Mouse (Mus musculus) forebrain, postnatal 0 days (tissue): ENCODE measurements at regions not wholly inside any gene's neighbourhood (a gene's known extent, or its start where the extent isn't known, plus 50 kb on each side); places are given as distances from the start of the nearest gene placed in this dataset.

Experiments used
- ATAC-seq: fragments of 200-750 bp; cut with Nextera tagmentation; 2 replicates; pipeline ENCODE4 v1.8.0; 2017; ENCODE audit warnings: mild to moderate bottlenecking, moderate library complexity
- DNase-seq: peaks from one replicate; pipeline ENCODE4 v3.0.0-alpha.2; 2015
- H3K27ac ChIP-seq: fragments of 300-500 bp; sonication (generic); 2 replicates; pipeline ENCODE4 v1.5.1; 2014; ENCODE audit warnings: low read depth, mild to moderate bottlenecking, antibody characterized with exemption, low read length, moderate library complexity, mixed read lengths
- H3K27me3 ChIP-seq: fragments of 300-500 bp; sonication (generic); 2 replicates; pipeline ENCODE4 v1.6.1; 2014; ENCODE audit warnings: mild to moderate bottlenecking, low read length, mixed read lengths; ENCODE audit not compliant: insufficient read depth
- H3K36me3 ChIP-seq: fragments of 300-500 bp; sonication (generic); 2 replicates; pipeline ENCODE4 v1.6.1; 2014; ENCODE audit warnings: mild to moderate bottlenecking, moderate library complexity; ENCODE audit not compliant: insufficient read depth
- H3K4me1 ChIP-seq: fragments of 300-500 bp; sonication (generic); 2 replicates; pipeline ENCODE4 v1.6.1; 2014; ENCODE audit warnings: antibody characterized with exemption; ENCODE audit not compliant: insufficient read depth
- H3K4me2 ChIP-seq: fragments of 300-500 bp; sonication (generic); 2 replicates; pipeline ENCODE4 v1.6.1; 2014; ENCODE audit warnings: low read depth, mild to moderate bottlenecking, moderate library complexity
- H3K4me3 ChIP-seq: fragments of 300-500 bp; sonication (generic); 2 replicates; pipeline ENCODE4 v1.5.1; 2014; ENCODE audit warnings: low read depth, low read length, mixed read lengths
- H3K9ac ChIP-seq: fragments of 300-500 bp; sonication (generic); 2 replicates; pipeline ENCODE4 v1.6.1; 2014; ENCODE audit warnings: mild to moderate bottlenecking
- H3K9me3 ChIP-seq: fragments of 300-500 bp; sonication (generic); 2 replicates; pipeline ENCODE4 v1.6.1; 2016; ENCODE audit warnings: low read length
- CTCF ChIP-seq: sonication (generic); IDR thresholded peaks from 2 replicates; pipeline ENCODE4 v1.5.1; 2016; ENCODE audit warnings: antibody characterized with exemption, control low read depth, low read depth
- WGBS: fragments of 180-500 bp; shearing (Covaris S2); extraction: QIAGEN DNeasy Blood & Tissue Kit; methylation state at CpG from one replicate; pipeline ENCODE4 v1.1.7; 2014; 5-methylcytosine and 5-hydroxymethylcytosine counted together

- 22% methylated on average over 2 of the region's 2 CpGs for WGBS
- peak; percentile 4 for DNase-seq
These were observed 432.9 kb downstream of the Col11a1 start for GRCm38 (mm10) chr3:114463267-114463666.

GRCm38 (mm10) chr3:114463714-114464545 lies 433.6 kb downstream of the Col11a1 start:
- Histone ChIP-seq H3K9me3 (no peaks in the 10 kb centered on the region), H3K4me1 (peaks cover 5% of the 10 kb centered on the region; the same call in 1 of the 2 replicates), H3K4me2 (no peak overlapping the region), H3K27me3 (no peaks in the 10 kb centered on the region), H3K9ac (no peak overlapping the region), H3K4me3 (no peak overlapping the region), H3K27ac (no peak overlapping the region; the same call in 1 of the 2 replicates), H3K36me3 (no peaks in the 10 kb centered on the region)
- no peak for TF ChIP-seq CTCF
- WGBS: 46% methylated on average over 5 of the region's 5 CpGs
- DNase-seq: peak; percentile 26
- ATAC-seq: peak; percentile 68; the same call in 1 of the 2 replicates

More at GRCm38 (mm10) chr3:114463267-114463666, 432.9 kb downstream of the Col11a1 start:
- Histone ChIP-seq H3K27me3 (no peaks in the 10 kb centered on the region), H3K4me3 (no peak overlapping the region), H3K27ac (no peak overlapping the region), H3K36me3 (no peaks in the 10 kb centered on the region), H3K4me1 (peaks cover 5% of the 10 kb centered on the region; the same call in 1 of the 2 replicates), H3K9ac (no peak overlapping the region), H3K9me3 (no peaks in the 10 kb centered on the region), H3K4me2 (no peak overlapping the region)
- no peak for ATAC-seq
- TF ChIP-seq CTCF: no peak

GRCm38 (mm10) chr3:114464546-114464888 lies 434.2 kb downstream of the Col11a1 start:
- DNase-seq (no peak), ATAC-seq (no peak)
- no peak overlapping the region for H3K4me3 ChIP-seq
- no peaks in the 10 kb centered on the region for H3K9me3 ChIP-seq
- no peak overlapping the region for H3K4me2 ChIP-seq
- WGBS: 78% methylated on average over 2 of the region's 2 CpGs
- no peaks in the 10 kb centered on the region for H3K27me3 ChIP-seq
- H3K9ac ChIP-seq: no peak overlapping the region
- no peak for TF ChIP-seq CTCF
- peaks cover 5% of the 10 kb centered on the region; the same call in 1 of the 2 replicates for H3K4me1 ChIP-seq
- H3K27ac ChIP-seq: no peak overlapping the region
- H3K36me3 ChIP-seq: no peaks in the 10 kb centered on the region

GRCm38 (mm10) chr3:114483904-114484303 lies 420.0 kb upstream of the Olfm3 start:
- H3K27ac ChIP-seq: no peak overlapping the region
- ATAC-seq: no peak

GRCm38 (mm10) chr3:114507690-114508332 lies 396.1 kb upstream of the Olfm3 start:
- DNase-seq (peak; percentile 4), ATAC-seq (peak; percentile 54)
- Histone ChIP-seq H3K36me3 (no peaks in the 10 kb centered on the region), H3K9ac (no peak overlapping the region), H3K9me3 (no peaks in the 10 kb centered on the region), H3K4me1 (no peaks in the 10 kb centered on the region), H3K4me3 (no peak overlapping the region), H3K27ac (no peak overlapping the region), H3K27me3 (no peaks in the 10 kb centered on the region), H3K4me2 (no peak overlapping the region)
- 50% methylated on average over 7 of the region's 7 CpGs for WGBS
- no peak for TF ChIP-seq CTCF

More at GRCm38 (mm10) chr3:114483904-114484303, 420.0 kb upstream of the Olfm3 start:
- WGBS: 58% methylated on average over 2 of the region's 2 CpGs
- no peak overlapping the region for H3K4me3 ChIP-seq
- H3K4me2 ChIP-seq: no peak overlapping the region
- no peaks in the 10 kb centered on the region for H3K27me3 ChIP-seq
- no peaks in the 10 kb centered on the region for H3K36me3 ChIP-seq
- H3K9me3 ChIP-seq: no peaks in the 10 kb centered on the region
- DNase-seq: no peak
- H3K4me1 ChIP-seq: no peaks in the 10 kb centered on the region
- TF ChIP-seq CTCF: no peak
- H3K9ac ChIP-seq: no peak overlapping the region

GRCm38 (mm10) chr3:114515233-114515632 lies 388.6 kb upstream of the Olfm3 start:
- no peak overlapping the region for H3K4me2 ChIP-seq
- H3K4me1 ChIP-seq: no peaks in the 10 kb centered on the region
- DNase-seq (no peak), ATAC-seq (no peak)
- TF ChIP-seq CTCF: no peak
- no peaks in the 10 kb centered on the region for H3K9me3 ChIP-seq
- no peaks in the 10 kb centered on the region for H3K36me3 ChIP-seq
- 62% methylated on average over 1 of the region's 1 CpGs for WGBS
- no peak overlapping the region for H3K9ac ChIP-seq
- no peak overlapping the region for H3K4me3 ChIP-seq
- no peaks in the 10 kb centered on the region for H3K27me3 ChIP-seq
- no peak overlapping the region for H3K27ac ChIP-seq

GRCm38 (mm10) chr3:114544353-114544752 lies 359.5 kb upstream of the Olfm3 start:
- 35% methylated on average over 1 of the region's 1 CpGs for WGBS
- Histone ChIP-seq H3K4me3 (no peak overlapping the region), H3K9me3 (no peaks in the 10 kb centered on the region), H3K36me3 (no peaks in the 10 kb centered on the region), H3K4me2 (no peak overlapping the region), H3K27me3 (no peaks in the 10 kb centered on the region), H3K9ac (no peak overlapping the region), H3K27ac (no peak overlapping the region), H3K4me1 (no peaks in the 10 kb centered on the region)
- peak; percentile 29; the same call in 1 of the 2 replicates for ATAC-seq
- DNase-seq: peak; percentile 10
- no peak for TF ChIP-seq CTCF
